Mouse (Mus musculus): ENCODE measurements around the gene Mapkapk5.
"Not testable (repeated sequence)": the region's sequence is repeated elsewhere in the genome, so short reads cannot be mapped to it uniquely, and the experiment has no call there.

The Mapkapk5 gene

GRCm38 (mm10) chr5:121564468-121564895, 18.8 kb upstream of the Mapkapk5 start:
- DNase-seq (ENCODE audit: low spot score), result peak; percentile 69

- no peak for DNase-seq (ENCODE audit: low spot score)
These were observed 16.7 kb upstream of the Mapkapk5 start for GRCm38 (mm10) chr5:121562436-121562835.

- DNase-seq (ENCODE audit: low spot score), result no peak
These were observed 3.5 kb upstream of the Mapkapk5 start for GRCm38 (mm10) chr5:121549196-121549595.

GRCm38 (mm10) chr5:121547084-121547483, 1.4 kb upstream of the Mapkapk5 start:
- no peak for DNase-seq (ENCODE audit: low spot score)

- DNase-seq (ENCODE audit: low spot score), result peak; percentile 39
These were observed 808 bp upstream of the Mapkapk5 start for GRCm38 (mm10) chr5:121546530-121546895.

GRCm38 (mm10) chr5:121544910-121545792, 554 bp downstream of the Mapkapk5 start, which contains the start of the genes Adam1a and Gm42878:
Adam1a (minus strand) TSS chr5:121545482.
Gm42878 (minus strand) TSS chr5:121545482.
- no peak for DNase-seq (ENCODE audit: low spot score)

GRCm38 (mm10) chr5:121543370-121543769, 2.3 kb downstream of the Mapkapk5 start:
- DNase-seq (ENCODE audit: low spot score), result no peak

- no peak for DNase-seq (ENCODE audit: low spot score)
These were observed 4.5 kb downstream of the Mapkapk5 start for GRCm38 (mm10) chr5:121541235-121541634.

GRCm38 (mm10) chr5:121540066-121540465, 5.6 kb downstream of the Mapkapk5 start:
- no peak for DNase-seq (ENCODE audit: low spot score)

GRCm38 (mm10) chr5:121537588-121537987, 8.1 kb downstream of the Mapkapk5 start:
- DNase-seq (ENCODE audit: low spot score), result no peak

- no peak for DNase-seq (ENCODE audit: low spot score)
These were observed 8.7 kb downstream of the Mapkapk5 start for GRCm38 (mm10) chr5:121536921-121537555.

GRCm38 (mm10) chr5:121535116-121535515, 10.6 kb downstream of the Mapkapk5 start:
- no peak for DNase-seq (ENCODE audit: low spot score)

GRCm38 (mm10) chr5:121534521-121534920, 11.2 kb downstream of the Mapkapk5 start:
- no peak for DNase-seq (ENCODE audit: low spot score)

GRCm38 (mm10) chr5:121526961-121527360, 18.7 kb downstream of the Mapkapk5 start:
- no peak for DNase-seq (ENCODE audit: low spot score)

- no peak for DNase-seq (ENCODE audit: low spot score)
These were observed 19.2 kb downstream of the Mapkapk5 start for GRCm38 (mm10) chr5:121526526-121526925.

GRCm38 (mm10) chr5:121525774-121526450, 19.8 kb downstream of the Mapkapk5 start:
- DNase-seq (ENCODE audit: low spot score), result no peak

GRCm38 (mm10) chr5:121519758-121520157, 25.9 kb downstream of the Mapkapk5 start:
- DNase-seq (ENCODE audit: low spot score), result not testable (repeated sequence)

GRCm38 (mm10) chr5:121518983-121519382, 26.7 kb downstream of the Mapkapk5 start:
- DNase-seq (ENCODE audit: low spot score), result no peak

- DNase-seq (ENCODE audit: low spot score), result no peak
These were observed 35.7 kb downstream of the Mapkapk5 start for GRCm38 (mm10) chr5:121510009-121510408.

GRCm38 (mm10) chr5:121506846-121507245, 38.9 kb downstream of the Mapkapk5 start:
- DNase-seq (ENCODE audit: low spot score), result no peak

- DNase-seq (ENCODE audit: low spot score), result no peak
These were observed 42.5 kb downstream of the Mapkapk5 start, which contains the start of gene Adam1b for GRCm38 (mm10) chr5:121503231-121503630. Adam1b (minus strand) TSS chr5:121503435.

GRCm38 (mm10) chr5:121501424-121501996, 44.2 kb downstream of the Mapkapk5 start:
- DNase-seq (ENCODE audit: low spot score), result not testable (repeated sequence)
